Mouse (Mus musculus) layer of hippocampus, adult 18-20 months (tissue): Measurements from ENCODE around the gene Pdha1. TPM values are rescaled to one million over a fixed set of nuclear protein-coding genes. Genes with fewer than 3 reads are reported as not detected.

Source experiments
- DNase-seq, 2 experiments: peaks; one replicate each; pipeline ENCODE4 v3.0.0; 2022; ENCODE audit warnings: low spot score in 2 of 2
- long read RNA-seq: library from polyadenylated mRNA; stranded (forward); transcript quantifications from one replicate; pipeline ENCODE4 v2.0.0, GENCODE M21; 2021
- total RNA-seq, 2 experiments: library from RNA; stranded (reverse); gene quantifications; 2 replicates each; pipeline ENCODE4 v1.2.3; 2021

The Pdha1 gene
- 100 to 1,000 TPM; 224 to 234 TPM for total RNA-seq
- long read RNA-seq, transcript Pdha1-201 (11 exons, 2,848 nt) = major isoform, 336 of 354 reads
- long read RNA-seq, partial matches to known transcripts = 5 of 354 reads
- long read RNA-seq, other reads (novel, unspliced or antisense) = 13 of 354 reads

DNA sequence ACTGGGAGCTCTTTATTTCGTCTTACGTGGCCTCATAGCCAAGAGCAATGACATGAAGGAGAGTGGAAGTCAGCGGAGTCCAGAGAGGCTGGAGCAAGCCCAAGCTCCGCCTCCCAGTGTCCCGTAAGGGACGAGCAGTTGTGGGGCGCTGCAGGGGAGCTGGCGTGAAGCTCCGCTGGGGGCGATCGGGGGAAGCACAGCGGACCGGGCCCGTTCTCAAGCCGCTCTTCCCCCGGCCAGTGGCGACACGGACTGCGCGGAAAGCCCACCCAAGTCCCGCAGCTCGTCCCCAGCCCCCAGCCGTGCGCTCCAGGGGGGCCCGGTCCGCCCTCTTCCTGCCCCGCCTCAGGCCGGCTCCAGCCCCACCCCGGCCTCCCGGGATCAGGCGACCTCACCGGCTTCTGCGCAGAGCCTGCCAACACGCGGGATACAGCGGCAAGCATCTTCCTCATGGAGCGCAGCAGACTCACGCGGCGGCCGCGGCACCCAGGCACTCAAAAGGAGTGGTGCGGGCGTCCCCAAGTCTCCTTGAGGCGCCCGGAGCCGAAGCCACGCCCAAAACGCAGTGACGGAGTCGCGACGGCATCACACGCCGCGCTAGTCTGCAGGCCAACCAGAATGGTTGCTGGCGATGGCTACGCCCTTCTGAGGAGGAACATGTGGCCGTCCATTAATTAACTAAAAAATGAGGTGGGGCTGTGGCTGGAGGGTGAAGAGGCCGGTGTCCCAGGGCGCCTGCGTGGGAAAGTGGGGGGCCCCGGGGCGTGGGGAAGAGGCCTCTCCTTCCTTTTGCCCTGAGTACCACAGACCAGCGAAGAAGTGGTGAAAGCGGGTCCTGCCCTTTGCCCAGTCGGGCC is at the start of gene Pdha1:
TSS of gene Pdha1 (minus strand) at position 553 of the 857 bp plus-strand sequence.
- DNase-seq = peak; percentile 78 to 86

DNA sequence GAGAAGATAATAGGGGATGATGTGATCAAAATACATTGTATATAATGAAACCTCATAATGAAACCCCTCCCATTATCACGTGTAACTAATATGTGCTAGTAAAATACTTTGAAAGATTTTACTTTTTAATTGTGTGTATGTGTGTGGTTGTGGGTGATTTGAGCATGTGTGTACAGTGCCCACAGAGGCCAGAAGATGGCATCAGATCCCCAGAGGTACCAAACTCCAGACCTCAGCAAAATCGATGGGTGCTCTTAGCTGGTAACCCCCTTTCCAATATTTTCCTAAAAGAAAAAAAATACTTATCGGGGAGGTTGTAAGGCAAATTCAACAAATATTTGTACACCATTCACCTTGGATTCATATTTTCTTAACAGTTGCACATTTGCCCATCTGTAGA is 40.8 kb upstream of the Pdha1 start:
- no peak for DNase-seq

DNA sequence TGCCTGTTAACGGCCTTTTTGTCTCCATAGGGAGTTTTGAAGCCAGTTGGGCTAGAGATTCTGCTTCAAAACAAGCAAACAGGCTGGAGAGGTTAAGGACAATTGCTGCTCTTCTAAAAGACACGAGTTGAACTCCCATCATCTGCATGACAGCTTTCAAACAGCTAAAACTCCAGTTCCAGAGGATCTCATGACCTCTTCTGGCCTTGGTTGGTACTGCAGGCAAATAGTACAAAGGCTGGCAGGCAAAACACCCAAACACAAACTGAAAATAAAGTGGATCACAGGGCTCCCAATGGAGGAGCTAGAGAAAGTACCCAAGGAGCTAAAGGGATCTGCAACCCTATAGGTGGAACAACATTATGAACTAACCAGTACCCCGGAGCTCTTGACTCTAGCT is 31.9 kb upstream of the Pdha1 start:
- DNase-seq = peak; percentile 40 to 79

DNA sequence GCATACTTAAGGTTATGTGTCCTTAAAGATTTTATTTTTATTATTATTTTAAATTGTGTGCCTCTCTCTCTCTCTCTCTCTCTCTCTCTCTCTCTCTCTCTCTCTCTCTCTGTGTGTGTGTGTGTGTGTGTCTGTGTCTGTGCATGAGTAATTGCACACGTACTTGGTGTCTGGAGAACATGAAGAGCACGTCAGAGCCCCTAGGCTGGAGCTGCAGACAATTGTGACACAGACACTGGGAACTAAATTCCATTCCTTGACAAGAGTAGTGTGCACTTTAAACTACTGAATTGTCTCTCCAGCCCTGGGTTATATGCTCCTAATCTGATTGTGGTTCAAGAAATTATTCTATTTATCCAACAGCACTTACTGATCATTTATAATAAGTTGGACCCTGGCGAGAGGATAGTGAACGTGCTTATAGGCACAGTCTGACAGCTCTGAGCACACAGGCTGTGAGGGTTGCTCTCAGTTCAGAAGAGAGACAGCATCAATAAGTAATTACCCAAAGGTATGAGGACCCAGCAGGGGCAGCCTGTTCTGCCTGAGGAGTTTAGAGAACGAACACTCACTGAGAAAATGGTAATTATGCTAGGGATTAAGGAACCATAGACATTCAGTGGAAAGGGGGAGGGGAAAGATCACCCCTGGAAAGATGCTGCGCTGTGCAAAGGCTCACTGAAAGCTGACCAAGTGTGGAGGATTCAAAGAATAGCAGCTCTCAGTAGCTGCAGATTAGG is 28.2 kb upstream of the Pdha1 start:
- no peak for DNase-seq

GRCm38 (mm10) chrX:160164259-160164658 is 26.0 kb upstream of the Pdha1 start:
- no peak for DNase-seq

- peak in 1 of 2 experiments; percentile 4 for DNase-seq
Measured at GRCm38 (mm10) chrX:160153147-160153815, 15.1 kb upstream of the Pdha1 start.

DNA sequence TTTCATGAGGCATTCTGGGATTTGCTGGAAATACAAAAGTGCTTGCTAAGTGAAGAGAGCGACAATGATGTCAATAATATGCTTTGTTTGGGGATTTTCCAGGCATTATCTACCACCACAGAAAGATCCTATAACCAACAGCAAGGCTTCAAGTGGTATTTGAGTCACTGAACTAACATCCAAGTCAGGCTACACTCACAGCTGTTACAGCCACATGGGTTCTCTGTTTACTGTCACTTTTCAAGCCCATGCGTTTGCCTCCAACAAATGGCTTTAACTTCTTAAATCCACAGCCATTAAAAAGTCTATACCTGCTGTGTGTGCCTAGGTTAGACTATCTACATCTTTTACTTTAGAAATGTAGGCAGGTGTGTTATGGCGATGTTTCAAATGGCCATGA is 10.6 kb upstream of the Pdha1 start:
- DNase-seq = no peak

DNA sequence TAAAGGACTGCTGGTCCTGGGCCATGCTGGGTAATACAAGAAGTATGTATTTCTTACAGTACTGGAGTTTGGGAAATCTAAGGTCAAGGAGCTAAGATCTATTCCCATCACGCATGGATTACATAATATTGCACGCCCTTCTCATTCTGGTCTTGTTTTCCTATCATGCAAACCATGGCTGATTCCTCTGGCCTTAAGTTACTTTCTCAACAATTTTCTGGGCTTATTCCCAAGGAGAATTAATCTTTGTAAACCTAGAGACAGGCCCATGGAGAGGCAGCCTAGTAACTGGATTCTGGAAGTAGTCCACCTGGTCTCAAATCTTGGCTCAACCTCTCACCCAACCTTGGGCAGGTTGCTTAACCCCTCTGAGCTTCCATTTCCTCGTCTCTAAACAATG is 9.2 kb upstream of the Pdha1 start:
- DNase-seq = no peak

DNA sequence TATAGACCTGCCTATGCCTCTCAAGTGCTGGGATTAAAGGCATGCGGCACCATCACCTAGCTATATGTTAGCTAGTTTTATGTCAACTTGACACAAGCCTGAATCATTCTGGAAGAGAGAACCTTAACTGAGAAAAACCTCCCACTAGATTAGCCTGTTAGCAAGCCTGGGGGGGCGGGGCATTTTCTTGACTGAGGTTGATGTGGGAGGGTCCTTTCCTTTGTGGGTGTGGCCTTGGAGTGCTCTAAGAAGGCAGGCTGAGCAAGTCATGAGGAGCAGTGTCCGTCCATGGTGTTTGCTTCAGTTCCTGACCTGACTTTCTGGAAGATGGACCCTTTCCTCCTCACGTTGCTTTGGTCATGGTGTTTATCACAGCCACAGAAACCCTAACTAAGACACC is 8.6 kb upstream of the Pdha1 start:
- no peak for DNase-seq

DNA sequence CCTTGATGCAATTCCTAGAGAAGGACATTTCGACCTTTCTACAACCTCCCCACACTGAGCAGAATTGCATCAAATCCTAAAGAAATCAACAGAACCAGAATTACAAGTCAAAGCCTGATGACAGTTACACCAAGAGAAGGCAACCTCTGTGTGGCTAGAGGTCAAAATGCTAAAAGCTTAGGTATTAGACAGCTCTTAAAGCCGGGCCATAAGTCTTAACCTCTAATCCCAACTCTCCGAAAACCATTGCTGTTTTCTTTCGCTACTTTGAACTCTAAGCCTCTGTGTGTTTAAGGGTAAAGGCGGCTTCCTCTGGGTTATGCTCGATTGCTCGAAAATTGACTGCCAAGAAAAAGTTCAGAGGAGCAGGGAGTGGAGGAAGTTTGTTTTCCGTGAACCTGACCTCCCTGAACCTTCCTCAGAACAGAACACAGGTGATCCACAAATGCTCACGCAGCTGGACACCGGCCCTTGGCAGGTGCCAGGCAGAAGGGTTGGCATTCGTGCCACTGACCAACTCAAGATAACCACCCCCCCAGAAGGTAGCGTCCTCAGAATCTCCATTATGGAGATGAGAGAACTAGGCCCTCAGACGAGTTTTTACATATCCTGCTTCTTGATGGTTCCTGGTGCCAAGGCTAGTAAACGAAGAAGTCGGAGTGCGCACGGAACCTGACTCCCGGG is 894 bp downstream of the Pdha1 start:
- DNase-seq = no peak

- DNase-seq = no peak
Measured at GRCm38 (mm10) chrX:160136153-160136552, 2.1 kb downstream of the Pdha1 start.

DNA sequence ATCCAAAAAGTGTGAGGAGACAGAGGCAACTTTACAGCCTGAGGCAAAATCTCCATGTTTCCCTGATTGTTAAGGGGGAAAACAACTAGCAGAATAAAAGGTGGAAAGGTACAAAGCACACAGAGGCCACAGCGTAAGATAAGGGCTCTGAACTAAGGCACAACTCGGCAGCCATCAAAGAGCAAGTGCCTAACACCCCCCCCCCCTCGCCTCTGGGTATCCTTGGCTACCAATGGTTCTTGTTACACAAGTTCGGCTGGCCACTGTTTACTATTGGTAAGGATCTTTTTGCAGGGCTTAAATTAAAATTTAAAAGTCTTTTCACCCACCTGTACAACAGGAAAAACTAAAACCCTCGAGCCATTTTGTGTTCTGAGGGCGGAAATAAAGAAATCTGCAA is 2.5 kb downstream of the Pdha1 start:
- DNase-seq = no peak

GRCm38 (mm10) chrX:160134136-160134843 is 3.9 kb downstream of the Pdha1 start:
- DNase-seq = no peak

DNA sequence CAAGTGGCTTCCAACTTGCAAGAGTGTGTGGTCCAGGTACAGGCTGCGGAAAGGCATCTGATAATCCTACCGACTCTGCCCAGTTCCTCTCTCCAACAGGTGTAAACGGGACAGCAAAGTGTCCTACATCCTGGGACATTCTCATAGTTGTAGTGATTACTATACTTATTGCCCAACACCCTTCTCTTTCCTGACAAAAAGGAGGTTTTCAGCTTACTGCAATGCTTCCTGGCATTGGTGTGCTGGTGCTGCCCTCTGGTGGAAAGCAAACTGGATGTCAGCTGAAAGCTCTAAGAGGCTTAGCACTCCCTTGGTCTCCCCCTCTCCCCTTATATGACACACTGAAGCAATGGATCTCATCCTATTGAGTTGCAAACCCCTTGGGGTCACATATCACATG is 21.6 kb downstream of the Pdha1 start:
- peak; percentile 19 to 59 for DNase-seq

DNA sequence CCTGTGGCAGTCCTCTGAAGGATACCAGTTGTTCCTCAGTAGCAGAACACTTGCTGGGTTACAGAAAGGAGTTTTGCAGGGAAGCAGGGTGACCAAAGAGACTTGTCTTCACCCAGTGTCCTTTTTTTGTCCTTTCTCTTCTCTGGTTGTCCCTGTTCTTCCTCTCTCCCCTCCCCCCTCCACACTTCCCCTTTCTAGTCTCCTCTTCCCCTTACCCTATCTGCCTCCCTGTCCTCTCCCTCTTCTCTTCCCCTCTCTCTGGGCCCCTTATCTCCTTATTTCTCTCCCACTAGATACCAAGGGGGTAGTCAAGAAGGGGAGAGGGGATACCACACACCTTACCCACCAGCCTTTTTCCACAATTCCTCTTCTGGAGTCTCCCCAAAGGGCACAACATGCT is 22.1 kb downstream of the Pdha1 start:
- no peak for DNase-seq

DNA sequence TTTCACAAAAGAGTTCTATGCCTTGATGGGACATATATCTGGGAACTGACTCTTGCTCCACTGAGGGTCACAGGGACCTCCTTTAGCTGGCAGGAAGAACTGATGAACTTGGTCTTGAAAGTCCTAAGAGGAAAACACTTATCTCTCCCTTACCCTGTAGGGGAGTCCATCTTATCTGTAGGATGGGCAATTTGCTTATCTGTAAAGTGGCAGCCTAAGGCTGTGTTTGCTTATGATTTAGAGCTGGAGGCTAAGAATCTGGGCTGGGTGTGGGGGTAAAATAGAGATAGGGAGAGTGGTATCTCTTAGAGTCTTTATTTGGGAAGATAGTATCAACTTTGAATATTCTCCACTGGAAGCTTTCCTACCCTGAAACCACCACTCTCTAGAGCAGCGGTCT is 24.4 kb downstream of the Pdha1 start:
- DNase-seq = no peak

DNA sequence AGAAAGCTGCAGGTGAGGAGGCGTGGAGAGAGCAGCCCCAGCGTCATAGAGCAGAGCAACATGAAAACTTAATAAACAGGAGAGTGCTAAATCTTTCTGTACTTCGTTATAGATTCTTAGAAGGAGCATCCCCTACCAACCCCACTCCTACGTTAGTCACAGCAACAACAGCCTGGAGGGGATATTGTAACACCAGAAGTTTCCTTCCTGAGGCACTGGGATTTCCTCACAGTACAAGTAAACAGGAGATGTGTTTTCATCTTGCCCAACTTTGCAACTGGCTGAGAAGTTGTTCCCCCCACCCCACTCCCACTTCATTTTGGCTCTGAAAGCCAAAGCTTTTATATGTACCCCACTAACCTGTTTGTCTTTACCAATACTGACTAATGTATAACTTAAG is 30.4 kb downstream of the Pdha1 start:
- no peak for DNase-seq

- DNase-seq = no peak
Measured at GRCm38 (mm10) chrX:160091973-160092372, 46.2 kb downstream of the Pdha1 start.
